Mouse (Mus musculus): ENCODE measurements around the gene Prkn. TPM values are rescaled to one million over a fixed set of nuclear protein-coding genes. Genes with fewer than 3 reads are reported as not detected.

Prkn gene
- total and polyA plus RNA-seq, 3 experiments, result 0.86 to 5.7 (median 2.3) TPM

DNA sequence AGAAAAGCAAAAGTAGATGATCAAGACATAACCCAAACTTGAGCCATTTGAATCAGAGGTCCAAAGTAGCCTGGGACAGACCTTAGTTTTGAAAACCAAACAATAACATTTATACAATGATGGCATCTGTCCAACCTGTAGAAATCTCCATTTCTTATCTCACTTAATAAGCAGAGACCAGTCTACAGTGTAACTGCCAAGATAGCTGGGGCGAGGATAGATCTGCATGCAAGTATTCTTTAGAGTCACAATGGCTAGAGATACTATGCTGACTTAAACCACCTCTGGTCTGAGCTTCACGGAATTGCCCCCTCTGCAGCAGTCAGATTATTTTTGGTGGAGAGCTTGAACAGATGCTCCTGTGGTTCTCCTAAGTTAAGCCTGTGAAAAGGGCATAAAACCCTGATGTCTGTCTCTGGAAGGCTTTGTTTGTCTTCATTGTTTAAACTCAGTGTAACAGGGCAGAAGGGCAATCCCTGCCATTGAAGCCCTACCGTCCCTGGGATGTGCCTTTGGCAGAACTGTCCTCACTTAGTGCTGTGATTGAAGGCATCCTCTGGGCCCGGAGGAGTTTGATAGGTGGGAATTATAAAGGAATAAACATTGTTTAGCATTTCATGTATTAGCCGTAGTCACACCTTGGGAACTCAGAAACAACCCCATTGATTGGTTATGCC lies 581.2 kb downstream of the Prkn start:
- Histone ChIP-seq H3K36me3 (replicated peaks) (no peaks in the 10 kb centered on the region), H3K9me3 (replicated peaks) (no peaks in the 10 kb centered on the region), H3K4me3 (ENCODE audit: low read depth, low read length) (no peak overlapping the region), H3K4me1 (ENCODE audit: insufficient read depth, low read depth, low read length) (no peaks in the 10 kb centered on the region), H3K27me3 (ENCODE audit: insufficient read depth, low read length) (peaks cover 4% of the 10 kb centered on the region; the same call in 1 of the 2 replicates)
- ATAC-seq (ENCODE audit: extremely low read depth, insufficient number of reproducible peaks, low FRiP score, poor library complexity, severe bottlenecking) (no peak), DNase-seq (ENCODE audit: low spot score) (no peak)
- TF ChIP-seq POLR2AphosphoS5 (IDR thresholded peaks at IDR 0.05; ENCODE audit: insufficient replicate concordance, low read depth, low read length) (no peak), GATA2 (IDR thresholded peaks at IDR 0.05; ENCODE audit: borderline replicate concordance, low read depth, low read length) (no peak), GATA1 (IDR thresholded peaks at IDR 0.05; ENCODE audit: borderline replicate concordance, low read length) (no peak), TAL1 (conservative IDR thresholded peaks at IDR 0.05; ENCODE audit: low read depth, low read length) (no peak), CTCF (IDR thresholded peaks at IDR 0.05; ENCODE audit: low read depth, low read length) (no peak)

DNA sequence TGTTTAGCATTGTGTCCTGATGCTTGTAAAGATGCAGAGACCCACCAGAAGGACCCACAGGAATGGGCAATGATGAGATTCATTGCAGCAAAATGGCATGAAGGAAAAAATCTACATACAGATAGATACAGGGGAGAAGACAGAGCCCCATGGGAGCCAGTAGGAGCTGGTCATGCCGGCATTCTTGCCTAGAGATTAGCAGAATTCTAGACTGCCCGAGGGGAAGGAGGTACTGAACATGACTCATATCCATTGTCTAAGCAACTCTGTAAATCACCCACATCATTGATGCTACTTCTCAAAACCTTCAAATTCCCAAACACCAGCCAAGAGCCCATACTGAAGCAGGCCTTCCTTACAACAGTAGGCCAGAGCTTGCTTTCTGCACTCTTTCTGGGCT lies 591.1 kb downstream of the Prkn start:
- no peaks in the 10 kb centered on the region for H3K9me3 ChIP-seq (replicated peaks)
- ATAC-seq (ENCODE audit: extremely low read depth, insufficient number of reproducible peaks, low FRiP score, poor library complexity, severe bottlenecking) (no peak), DNase-seq (ENCODE audit: low spot score) (no peak)
- H3K4me1 ChIP-seq (ENCODE audit: insufficient read depth, low read depth, low read length), result no peaks in the 10 kb centered on the region
- H3K36me3 ChIP-seq (replicated peaks), result no peaks in the 10 kb centered on the region
- H3K4me3 ChIP-seq (ENCODE audit: low read depth, low read length), result no peak overlapping the region
- 0 out of 2 replicates have a peak, but pooled peaks cover 3% of the 10 kb centered on the region for H3K27me3 ChIP-seq (ENCODE audit: insufficient read depth, low read length)
- TF ChIP-seq POLR2AphosphoS5 (IDR thresholded peaks at IDR 0.05; ENCODE audit: insufficient replicate concordance, low read depth, low read length), result no peak
- TF ChIP-seq CTCF (IDR thresholded peaks at IDR 0.05; ENCODE audit: low read depth, low read length), result no peak
- TF ChIP-seq GATA2 (IDR thresholded peaks at IDR 0.05; ENCODE audit: borderline replicate concordance, low read depth, low read length), result no peak
- TF ChIP-seq GATA1 (IDR thresholded peaks at IDR 0.05; ENCODE audit: borderline replicate concordance, low read length), result no peak
- TF ChIP-seq TAL1 (conservative IDR thresholded peaks at IDR 0.05; ENCODE audit: low read depth, low read length), result no peak

DNA sequence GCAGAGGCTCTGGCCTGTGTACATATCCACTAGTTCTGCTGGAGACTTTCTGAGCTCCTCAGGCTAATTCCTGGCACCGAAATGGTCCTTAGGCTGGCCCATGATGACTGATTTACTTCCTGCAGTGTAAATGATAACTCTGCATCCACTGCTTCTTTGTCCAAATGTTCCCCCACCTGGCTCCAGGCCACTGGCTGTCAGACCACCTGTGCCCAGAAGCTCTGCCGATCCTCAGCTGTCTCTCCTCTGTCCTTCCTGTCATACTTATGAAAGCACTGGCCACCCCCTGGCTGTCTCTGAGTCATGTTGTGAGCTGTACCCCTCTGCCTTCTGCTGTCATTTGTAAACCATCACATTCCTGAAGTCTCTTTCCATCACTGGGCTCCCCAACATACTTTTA lies 592.4 kb downstream of the Prkn start:
- no peaks in the 10 kb centered on the region for H3K4me1 ChIP-seq (ENCODE audit: insufficient read depth, low read depth, low read length)
- H3K9me3 ChIP-seq (replicated peaks), result no peaks in the 10 kb centered on the region
- no peaks in the 10 kb centered on the region for H3K36me3 ChIP-seq (replicated peaks)
- ATAC-seq (ENCODE audit: extremely low read depth, insufficient number of reproducible peaks, low FRiP score, poor library complexity, severe bottlenecking), result no peak
- H3K27me3 ChIP-seq (ENCODE audit: insufficient read depth, low read length), result 0 out of 2 replicates have a peak, but pooled peaks cover 3% of the 10 kb centered on the region
- no peak for DNase-seq (ENCODE audit: low spot score)
- TF ChIP-seq GATA2 (IDR thresholded peaks at IDR 0.05; ENCODE audit: borderline replicate concordance, low read depth, low read length), result no peak
- no peak for TF ChIP-seq CTCF (IDR thresholded peaks at IDR 0.05; ENCODE audit: low read depth, low read length)
- no peak for TF ChIP-seq GATA1 (IDR thresholded peaks at IDR 0.05; ENCODE audit: borderline replicate concordance, low read length)
- no peak for TF ChIP-seq POLR2AphosphoS5 (IDR thresholded peaks at IDR 0.05; ENCODE audit: insufficient replicate concordance, low read depth, low read length)
- no peak for TF ChIP-seq TAL1 (conservative IDR thresholded peaks at IDR 0.05; ENCODE audit: low read depth, low read length)
- no peak overlapping the region for H3K4me3 ChIP-seq (ENCODE audit: low read depth, low read length)

DNA sequence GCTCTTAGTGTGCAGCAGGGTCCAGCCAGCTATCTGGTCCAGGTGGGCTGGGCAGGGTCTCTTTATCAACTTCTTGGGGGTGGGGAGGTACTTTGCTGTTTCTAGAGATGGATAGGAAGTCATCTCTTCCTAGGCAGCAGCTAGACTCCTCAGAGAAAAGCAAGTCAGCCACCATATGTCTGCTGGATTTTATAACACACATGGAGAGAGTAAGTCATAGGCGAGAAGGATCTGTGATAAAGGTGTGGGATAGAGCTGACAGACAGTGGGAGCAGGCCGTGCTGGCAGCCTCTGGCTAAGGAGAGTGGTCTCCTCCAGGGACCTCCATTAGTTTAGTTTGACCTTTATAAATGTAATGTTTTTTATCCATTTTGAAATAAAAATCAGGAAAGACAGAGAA lies 622.5 kb downstream of the Prkn start:
- Histone ChIP-seq H3K36me3 (replicated peaks) (no peaks in the 10 kb centered on the region), H3K27me3 (ENCODE audit: insufficient read depth, low read length) (no peaks in the 10 kb centered on the region; the same call in 1 of the 2 replicates), H3K4me3 (ENCODE audit: low read depth, low read length) (no peak overlapping the region), H3K9me3 (replicated peaks) (no peaks in the 10 kb centered on the region), H3K4me1 (ENCODE audit: insufficient read depth, low read depth, low read length) (no peaks in the 10 kb centered on the region)
- TF ChIP-seq POLR2AphosphoS5 (IDR thresholded peaks at IDR 0.05; ENCODE audit: insufficient replicate concordance, low read depth, low read length) (no peak), GATA1 (IDR thresholded peaks at IDR 0.05; ENCODE audit: borderline replicate concordance, low read length) (no peak), CTCF (IDR thresholded peaks at IDR 0.05; ENCODE audit: low read depth, low read length) (no peak)
- ATAC-seq (ENCODE audit: extremely low read depth, insufficient number of reproducible peaks, low FRiP score, poor library complexity, severe bottlenecking) (no peak), DNase-seq (ENCODE audit: low spot score) (no peak)

DNA sequence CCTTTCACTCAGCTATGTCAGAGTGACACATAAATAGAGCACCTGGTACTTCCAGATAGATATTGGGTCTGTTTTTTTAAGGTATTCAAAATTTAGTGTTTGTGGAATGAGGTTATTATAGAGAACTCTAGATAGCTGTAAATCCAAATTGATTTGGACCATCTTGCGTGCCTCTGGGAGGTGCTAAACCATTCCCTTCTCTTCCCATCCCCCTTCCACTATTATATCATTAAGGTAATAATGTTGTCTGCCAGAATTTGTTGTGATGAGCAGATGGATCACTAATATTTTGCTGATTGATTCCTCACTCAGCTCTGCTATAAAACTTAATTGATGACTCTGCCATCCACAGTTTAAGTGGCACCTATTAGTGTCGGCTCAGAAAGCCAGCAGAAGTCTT lies 625.9 kb downstream of the Prkn start:
- no peaks in the 10 kb centered on the region for H3K9me3 ChIP-seq (replicated peaks)
- DNase-seq (ENCODE audit: low spot score) (no peak), ATAC-seq (ENCODE audit: extremely low read depth, insufficient number of reproducible peaks, low FRiP score, poor library complexity, severe bottlenecking) (no peak)
- H3K36me3 ChIP-seq (replicated peaks), result no peaks in the 10 kb centered on the region
- no peak for TF ChIP-seq TAL1 (conservative IDR thresholded peaks at IDR 0.05; ENCODE audit: low read depth, low read length)
- TF ChIP-seq POLR2AphosphoS5 (IDR thresholded peaks at IDR 0.05; ENCODE audit: insufficient replicate concordance, low read depth, low read length), result no peak
- TF ChIP-seq GATA1 (IDR thresholded peaks at IDR 0.05; ENCODE audit: borderline replicate concordance, low read length), result no peak
- no peak for TF ChIP-seq CTCF (IDR thresholded peaks at IDR 0.05; ENCODE audit: low read depth, low read length)
- no peak for TF ChIP-seq GATA2 (IDR thresholded peaks at IDR 0.05; ENCODE audit: borderline replicate concordance, low read depth, low read length)
- peaks cover 4% of the 10 kb centered on the region; the same call in 1 of the 2 replicates for H3K27me3 ChIP-seq (ENCODE audit: insufficient read depth, low read length)
- H3K4me1 ChIP-seq (ENCODE audit: insufficient read depth, low read depth, low read length), result no peaks in the 10 kb centered on the region
- no peak overlapping the region for H3K4me3 ChIP-seq (ENCODE audit: low read depth, low read length)

DNA sequence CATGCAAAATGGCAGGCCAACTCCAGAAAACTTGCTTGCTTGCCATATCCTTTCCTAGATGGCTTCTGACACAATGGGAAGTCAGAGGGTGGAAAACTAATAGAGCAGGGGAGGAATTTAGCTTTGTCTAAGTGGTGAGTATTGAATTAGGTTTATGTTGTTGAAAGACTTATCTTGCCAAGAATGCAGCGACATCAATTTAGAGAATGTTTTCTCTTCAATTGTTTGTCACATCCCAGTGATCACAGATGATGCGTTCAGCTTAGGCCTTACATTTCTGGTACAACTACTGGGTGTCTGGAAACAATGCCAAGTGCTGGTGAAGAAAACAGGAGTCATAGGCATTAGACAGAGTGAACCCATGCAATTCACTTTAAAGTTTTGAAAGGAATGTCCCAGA lies 628.4 kb downstream of the Prkn start:
- DNase-seq (ENCODE audit: low spot score) (no peak), ATAC-seq (ENCODE audit: extremely low read depth, insufficient number of reproducible peaks, low FRiP score, poor library complexity, severe bottlenecking) (no peak)
- Histone ChIP-seq H3K36me3 (replicated peaks) (no peaks in the 10 kb centered on the region), H3K4me3 (ENCODE audit: low read depth, low read length) (no peak overlapping the region), H3K4me1 (ENCODE audit: insufficient read depth, low read depth, low read length) (no peaks in the 10 kb centered on the region), H3K27me3 (ENCODE audit: insufficient read depth, low read length) (peaks cover 4% of the 10 kb centered on the region; the same call in 1 of the 2 replicates), H3K9me3 (replicated peaks) (no peaks in the 10 kb centered on the region)
- TF ChIP-seq TAL1 (conservative IDR thresholded peaks at IDR 0.05; ENCODE audit: low read depth, low read length) (no peak), GATA1 (IDR thresholded peaks at IDR 0.05; ENCODE audit: borderline replicate concordance, low read length) (no peak), CTCF (IDR thresholded peaks at IDR 0.05; ENCODE audit: low read depth, low read length) (no peak), GATA2 (IDR thresholded peaks at IDR 0.05; ENCODE audit: borderline replicate concordance, low read depth, low read length) (no peak), POLR2AphosphoS5 (IDR thresholded peaks at IDR 0.05; ENCODE audit: insufficient replicate concordance, low read depth, low read length) (no peak)

All from G1E (cell line).